Mouse (Mus musculus) adrenal gland, adult 8-10 months (tissue): ENCODE measurements around the gene Spata5. TPM values are rescaled to one million over a fixed set of nuclear protein-coding genes. Genes with fewer than 3 reads are reported as not detected.

Source experiments
- DNase-seq: peaks from one replicate; pipeline ENCODE4 v3.0.0; 2022
- total RNA-seq, 4 experiments: library from RNA; stranded (reverse); gene quantifications; 2 replicates each; pipeline ENCODE4 v1.2.4; 2022

Spata5 gene
- total RNA-seq, 4 experiments from 2014 or later = 35.1 to 47.3 (median 38.7) TPM

- DNase-seq = no peak
These were observed 197.2 kb downstream of the Spata5 start for GRCm38 (mm10) chr3:37616586-37617547.

Other genes starting within 250 kb of the Spata5 start
- gene Il21, start 187.3 kb upstream of the Spata5 start, total RNA-seq = under 1 TPM in 1 of 4 experiments, not detected in 3; 0.22 TPM
- gene Bbs12, start 107.3 kb upstream of the Spata5 start, total RNA-seq = 10 to 100 TPM in 1 of 4 experiments, 1 to 10 TPM in 3; 5.7 to 10.3 (median 7.2) TPM
- 1 to 10 TPM; 3.4 to 7.9 (median 5.7) TPM for gene Cetn4, start 107.2 kb upstream of the Spata5 start, total RNA-seq
- gene Fgf2, start 71.5 kb upstream of the Spata5 start, total RNA-seq = 1 to 10 TPM; 3.9 to 9.8 (median 7.4) TPM
- 10 to 100 TPM; 16.4 to 21.7 (median 20.4) TPM for gene Nudt6, start 315 bp downstream of the Spata5 start, total RNA-seq
- 10 to 100 TPM; 22.4 to 42.8 (median 34.7) TPM for gene Spry1, start 220.1 kb downstream of the Spata5 start, total RNA-seq